Mouse (Mus musculus) embryonic facial prominence, embryonic 13.5 days (tissue): ENCODE measurements around the gene Spaca4. TPM values are rescaled to one million over a fixed set of nuclear protein-coding genes. Genes with fewer than 3 reads are reported as not detected.

Experiments
- ATAC-seq: fragments of 200-750 bp; cut with Nextera tagmentation; 2 replicates; pipeline ENCODE4 v1.8.0; 2017; ENCODE audit warnings: low read depth; ENCODE audit not compliant: insufficient number of reproducible peaks, insufficient read depth, low FRiP score, low TSS enrichment
- H3K27ac ChIP-seq: fragments of 300-500 bp; sonication (generic); 2 replicates; pipeline ENCODE4 v1.5.1; 2015; ENCODE audit warnings: moderate library complexity, mild to moderate bottlenecking, inconsistent platforms
- H3K27me3 ChIP-seq: fragments of 300-500 bp; sonication (generic); 2 replicates; pipeline ENCODE4 v1.6.1; 2015; ENCODE audit warnings: mild to moderate bottlenecking, inconsistent platforms
- H3K36me3 ChIP-seq: fragments of 300-500 bp; sonication (generic); 2 replicates; pipeline ENCODE4 v1.6.1; 2015; ENCODE audit warnings: mild to moderate bottlenecking, inconsistent platforms
- H3K4me1 ChIP-seq: fragments of 300-500 bp; sonication (generic); 2 replicates; pipeline ENCODE4 v1.6.1; 2015; ENCODE audit warnings: inconsistent platforms
- H3K4me2 ChIP-seq: fragments of 300-500 bp; sonication (generic); 2 replicates; pipeline ENCODE4 v1.6.1; 2015; ENCODE audit warnings: moderate library complexity, mild to moderate bottlenecking, inconsistent platforms
- H3K4me3 ChIP-seq: fragments of 300-500 bp; sonication (generic); 2 replicates; pipeline ENCODE4 v1.5.1; 2015; ENCODE audit warnings: mild to moderate bottlenecking, inconsistent platforms
- H3K9ac ChIP-seq: fragments of 300-500 bp; sonication (generic); 2 replicates; pipeline ENCODE4 v1.6.1; 2015; ENCODE audit warnings: mild to moderate bottlenecking, inconsistent platforms
- H3K9me3 ChIP-seq: fragments of 300-500 bp; sonication (generic); 2 replicates; pipeline ENCODE4 v1.6.1; 2016; ENCODE audit warnings: inconsistent platforms
- WGBS: fragments of 180-500 bp; shearing (Covaris S2); methylation state at CpG from one replicate; pipeline ENCODE4 v1.1.7; 2015; ENCODE audit warnings: mixed read lengths; 5-methylcytosine and 5-hydroxymethylcytosine counted together
- polyA plus RNA-seq: library from polyadenylated mRNA; unstranded; fragments of >200 nt; fragmentation: Nextera tagmentation; extraction: Ambion mirVana; gene quantifications from 2 replicates; pipeline ENCODE4 v1.2.1, GENCODE M21; 2015

The Spaca4 gene
- not detected in 2 replicates for polyA plus RNA-seq

DNA sequence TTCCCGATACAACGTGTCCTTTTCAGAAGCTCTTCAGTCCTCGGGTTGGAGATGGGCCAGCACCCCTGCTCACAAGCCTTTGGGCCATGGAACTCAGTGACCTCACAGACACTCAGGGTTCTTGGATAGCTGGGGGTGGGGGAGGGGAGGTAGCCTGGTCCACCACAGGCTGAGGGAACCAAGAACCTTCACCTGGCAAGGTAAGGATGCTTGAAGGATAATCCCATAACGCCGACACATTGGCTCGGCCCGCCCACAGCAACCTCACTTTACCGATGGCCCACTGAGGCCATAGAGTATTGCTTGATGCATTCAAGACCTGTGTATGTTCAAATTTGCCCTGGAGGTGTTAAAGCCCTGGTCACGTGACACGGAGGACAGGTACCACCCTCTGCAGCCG is at the start of gene Spaca4:
Gene Spaca4 (minus strand): TSS at position 101 of the 400 bp plus-strand sequence.
- WGBS: 92% methylated on average over 11 of the region's 11 CpGs
- H3K27ac ChIP-seq: no peak within 1 kb of the TSS
- no peak for ATAC-seq
- peak within 1 kb of the TSS; percentile 49; the same call in 1 of the 2 replicates for H3K9ac ChIP-seq
- H3K4me3 ChIP-seq: no peak within 1 kb of the TSS
- H3K36me3 ChIP-seq: peaks cover 87% of the 10 kb centered on the region
- H3K9me3 ChIP-seq: no peaks in the 10 kb centered on the region
- H3K27me3 ChIP-seq: no peaks in the 10 kb centered on the region
- no peak within 1 kb of the TSS for H3K4me2 ChIP-seq
- peaks cover 6% of the 10 kb centered on the region for H3K4me1 ChIP-seq

DNA sequence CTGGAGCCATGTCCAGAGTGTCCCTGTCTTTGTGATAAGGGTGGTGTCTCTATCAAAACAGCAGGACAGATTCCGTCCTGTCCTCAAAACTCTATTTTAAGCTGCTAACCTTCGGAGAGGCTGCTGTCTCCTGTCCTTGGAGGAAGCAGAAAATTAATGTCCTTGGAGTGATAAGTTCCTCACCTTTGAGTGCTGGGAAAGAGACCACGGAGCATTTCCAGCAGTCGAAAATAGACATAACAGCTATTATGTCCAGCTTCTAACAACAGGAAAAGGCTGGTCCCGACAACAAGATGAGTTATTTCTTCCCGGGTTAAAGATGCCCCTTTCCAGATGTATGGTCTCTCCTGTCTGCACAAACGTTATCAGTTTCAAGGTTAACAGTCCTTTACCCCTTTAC is 49.6 kb upstream of the Spaca4 start:
- 80% methylated on average over 7 of the region's 7 CpGs for WGBS
- Histone ChIP-seq H3K9me3 (no peaks in the 10 kb centered on the region), H3K4me2 (no peak overlapping the region), H3K27ac (no peak overlapping the region), H3K27me3 (peaks cover 14% of the 10 kb centered on the region), H3K9ac (no peak overlapping the region), H3K4me1 (no peaks in the 10 kb centered on the region), H3K4me3 (no peak overlapping the region), H3K36me3 (no peaks in the 10 kb centered on the region)
- no peak for ATAC-seq

DNA sequence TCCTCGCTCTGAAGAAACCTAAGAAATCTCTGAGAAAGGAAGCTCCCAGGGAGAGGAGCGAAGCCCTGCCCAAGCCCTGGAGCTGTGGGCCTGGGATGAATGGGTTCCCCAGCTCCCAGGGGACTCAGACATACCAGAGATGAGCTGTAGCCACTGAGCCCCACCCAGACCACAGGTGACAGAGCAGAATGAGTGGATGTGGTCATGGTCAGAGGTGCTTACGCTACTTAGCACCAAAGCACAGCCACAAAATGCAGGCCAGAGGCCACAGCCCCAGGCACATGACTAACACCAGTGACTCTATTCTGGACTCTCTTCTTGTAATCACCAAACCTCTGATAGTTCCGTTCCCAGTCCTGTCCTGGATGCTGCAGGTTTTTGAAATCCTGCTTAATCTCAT is 45.5 kb upstream of the Spaca4 start:
- Histone ChIP-seq H3K4me3 (no peak overlapping the region), H3K27ac (no peak overlapping the region), H3K36me3 (no peaks in the 10 kb centered on the region), H3K4me2 (no peak overlapping the region), H3K9me3 (no peaks in the 10 kb centered on the region), H3K4me1 (0 out of 2 replicates have a peak, but pooled peaks cover 4% of the 10 kb centered on the region), H3K9ac (no peak overlapping the region), H3K27me3 (no peaks in the 10 kb centered on the region; the same call in 1 of the 2 replicates)
- ATAC-seq: no peak
- 46% methylated on average over 4 of the region's 4 CpGs for WGBS

DNA sequence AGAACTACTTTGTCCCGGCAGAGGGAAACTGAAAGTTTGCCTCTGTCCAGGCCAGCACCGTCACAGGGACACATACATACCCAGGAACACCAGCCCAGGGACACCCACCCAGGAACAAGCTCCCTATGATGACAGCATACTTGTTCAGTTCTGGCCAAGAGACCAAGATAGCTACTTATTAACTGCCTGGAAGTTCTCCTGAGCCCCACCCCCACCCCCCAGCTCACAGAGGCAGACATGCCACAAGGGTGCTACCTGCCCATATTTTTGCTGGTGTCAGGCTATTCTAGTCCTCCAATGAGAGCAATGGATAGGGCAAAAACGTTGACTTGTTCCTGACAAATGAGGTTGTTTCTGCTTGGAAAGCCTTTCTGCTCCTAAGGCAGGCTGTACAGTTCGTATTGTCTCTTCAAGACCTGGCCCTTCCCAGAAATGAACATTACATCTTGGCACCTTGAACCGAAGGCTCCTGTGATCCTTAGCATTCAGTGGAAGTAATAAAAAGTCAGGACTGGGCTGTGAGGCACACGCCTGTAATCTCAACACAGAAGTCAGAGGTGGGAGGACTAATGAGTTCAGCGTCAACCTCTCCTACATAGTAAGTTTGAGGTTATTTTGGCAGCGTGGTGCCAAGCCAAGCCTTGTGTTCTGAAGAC is 44.9 kb upstream of the Spaca4 start:
- no peaks in the 10 kb centered on the region for H3K9me3 ChIP-seq
- H3K9ac ChIP-seq: no peak overlapping the region
- 0 out of 2 replicates have a peak, but pooled peaks cover 4% of the 10 kb centered on the region for H3K4me1 ChIP-seq
- no peak for ATAC-seq
- H3K27me3 ChIP-seq: no peaks in the 10 kb centered on the region; the same call in 1 of the 2 replicates
- no peak overlapping the region for H3K4me2 ChIP-seq
- H3K36me3 ChIP-seq: no peaks in the 10 kb centered on the region
- 68% methylated on average over 8 of the region's 8 CpGs for WGBS
- H3K27ac ChIP-seq: no peak overlapping the region
- no peak overlapping the region for H3K4me3 ChIP-seq

DNA sequence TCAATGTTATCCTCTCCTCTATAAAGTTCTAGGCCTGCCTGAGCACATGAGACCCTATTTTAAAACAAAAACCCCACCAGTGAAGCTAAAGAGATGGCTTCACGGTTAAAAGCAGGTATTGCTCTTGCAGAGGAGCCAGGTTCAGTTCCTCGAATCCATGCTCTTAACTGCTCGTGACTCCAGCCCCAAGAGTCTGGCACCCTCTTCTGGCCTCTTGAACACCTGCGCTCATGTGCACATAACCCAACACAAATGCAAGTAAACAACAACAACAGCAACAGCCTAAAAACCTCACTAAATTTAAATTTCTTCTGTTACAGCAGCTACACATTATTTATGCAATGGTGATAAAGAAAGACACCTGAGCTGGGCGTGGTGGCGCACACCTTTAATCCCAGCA is 41.9 kb upstream of the Spaca4 start:
- ATAC-seq: no peak
- Histone ChIP-seq H3K4me2 (no peak overlapping the region), H3K27me3 (no peaks in the 10 kb centered on the region), H3K9me3 (no peaks in the 10 kb centered on the region), H3K36me3 (no peaks in the 10 kb centered on the region), H3K4me1 (0 out of 2 replicates have a peak, but pooled peaks cover 4% of the 10 kb centered on the region), H3K27ac (no peak overlapping the region), H3K9ac (no peak overlapping the region), H3K4me3 (no peak overlapping the region)
- 92% methylated on average over 6 of the region's 6 CpGs for WGBS

DNA sequence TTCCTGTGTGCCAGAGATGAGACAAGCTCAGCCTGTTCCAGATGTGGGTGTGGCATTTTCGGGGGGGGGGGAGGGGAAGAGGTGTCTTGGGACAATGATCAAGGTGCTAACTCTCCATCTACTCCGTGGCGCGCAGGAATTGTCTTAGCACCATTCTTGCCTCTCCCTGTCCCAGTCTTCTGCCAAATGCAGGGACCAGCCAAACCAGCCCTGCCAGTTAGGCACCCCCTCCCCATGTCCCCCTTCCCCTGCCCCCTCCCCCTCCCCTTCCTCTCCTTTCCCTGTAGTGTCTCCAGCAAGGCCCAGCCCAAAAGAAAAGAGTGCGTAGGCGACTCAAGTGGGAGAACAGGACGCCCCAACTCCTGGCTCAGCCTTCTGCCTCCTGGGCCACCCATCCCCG is 41.2 kb upstream of the Spaca4 start:
- 0 out of 2 replicates have a peak, but pooled peaks have one; percentile 43 for ATAC-seq
- WGBS: 42% methylated on average over 8 of the region's 8 CpGs
- H3K4me2 ChIP-seq: no peak overlapping the region
- no peak overlapping the region for H3K4me3 ChIP-seq
- no peaks in the 10 kb centered on the region for H3K36me3 ChIP-seq
- H3K27me3 ChIP-seq: no peaks in the 10 kb centered on the region
- H3K4me1 ChIP-seq: 0 out of 2 replicates have a peak, but pooled peaks cover 4% of the 10 kb centered on the region
- 0 out of 2 replicates have a peak overlapping the region, but pooled peaks have one; percentile 11 for H3K9ac ChIP-seq
- H3K9me3 ChIP-seq: no peaks in the 10 kb centered on the region
- no peak overlapping the region for H3K27ac ChIP-seq

DNA sequence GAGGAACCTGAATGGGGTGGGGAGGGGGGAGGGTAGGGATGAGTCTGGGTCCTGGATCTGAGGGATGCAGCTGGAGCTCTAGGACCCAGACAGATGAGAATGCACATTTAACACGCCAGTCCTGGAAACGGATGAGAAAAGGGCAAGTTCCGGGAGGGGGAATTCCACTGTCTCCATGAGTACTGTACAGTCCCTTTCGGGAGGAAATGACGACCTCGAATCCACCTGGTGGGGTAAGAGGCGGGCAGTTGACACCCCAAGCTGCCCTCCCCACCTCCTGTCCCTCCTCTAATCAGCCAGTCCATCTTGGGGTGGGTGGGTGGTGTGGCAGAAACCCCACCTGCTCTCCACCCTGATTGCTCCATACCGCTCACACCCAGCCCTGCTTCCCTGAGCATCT is 40.4 kb upstream of the Spaca4 start:
- H3K36me3 ChIP-seq: no peaks in the 10 kb centered on the region
- WGBS: 45% methylated on average over 8 of the region's 8 CpGs
- H3K27ac ChIP-seq: no peak overlapping the region
- H3K27me3 ChIP-seq: no peaks in the 10 kb centered on the region; the same call in 1 of the 2 replicates
- H3K9me3 ChIP-seq: no peaks in the 10 kb centered on the region
- H3K4me1 ChIP-seq: 0 out of 2 replicates have a peak, but pooled peaks cover 4% of the 10 kb centered on the region
- no peak for ATAC-seq
- no peak overlapping the region for H3K4me3 ChIP-seq
- H3K9ac ChIP-seq: no peak overlapping the region
- H3K4me2 ChIP-seq: no peak overlapping the region

DNA sequence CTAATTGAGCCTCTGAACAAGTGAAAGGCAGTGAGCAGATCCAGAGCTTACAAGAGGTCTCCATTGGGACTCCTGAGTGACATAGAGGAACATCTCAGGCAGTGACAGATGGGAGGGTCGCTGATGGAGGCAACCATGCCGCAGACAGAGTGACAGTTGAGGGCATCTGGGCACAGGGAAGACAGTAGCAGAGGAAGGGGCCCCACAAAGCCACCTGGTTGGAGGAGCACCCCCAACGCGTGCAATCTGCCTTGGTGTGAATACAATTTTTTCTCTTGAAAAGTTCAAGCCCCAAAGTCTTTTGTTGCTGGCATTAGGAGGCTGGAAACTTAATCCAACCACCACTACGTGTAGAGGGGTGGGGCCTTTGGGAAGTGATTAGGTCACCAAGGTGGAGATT is 34.5 kb upstream of the Spaca4 start:
- peaks cover 12% of the 10 kb centered on the region for H3K4me1 ChIP-seq
- no peaks in the 10 kb centered on the region for H3K9me3 ChIP-seq
- 62% methylated on average over 5 of the region's 5 CpGs for WGBS
- H3K4me3 ChIP-seq: no peak overlapping the region
- H3K36me3 ChIP-seq: no peaks in the 10 kb centered on the region
- no peak overlapping the region for H3K4me2 ChIP-seq
- ATAC-seq: no peak
- peaks cover 30% of the 10 kb centered on the region for H3K27me3 ChIP-seq
- H3K9ac ChIP-seq: no peak overlapping the region
- no peak overlapping the region for H3K27ac ChIP-seq

DNA sequence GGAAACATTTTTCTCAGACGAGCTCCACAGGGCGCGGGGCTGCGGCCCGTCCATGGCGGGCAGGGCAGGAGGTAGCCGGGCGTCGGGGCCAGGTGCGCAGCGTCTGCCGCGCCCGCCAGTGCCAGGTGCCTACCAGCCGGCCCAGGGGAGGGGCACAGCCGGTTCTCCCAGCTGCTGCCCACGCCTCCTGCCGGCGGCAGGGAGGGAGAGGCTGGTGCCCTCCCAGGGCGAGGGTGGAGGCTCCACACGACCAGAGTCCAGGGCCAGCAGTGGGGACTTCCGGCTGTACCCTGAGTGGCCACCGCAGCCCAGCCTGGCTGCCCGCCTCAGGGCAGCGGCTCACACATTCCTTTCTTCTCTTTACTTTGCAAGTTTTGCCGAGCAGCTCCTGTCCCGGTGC is 33.8 kb upstream of the Spaca4 start:
- Histone ChIP-seq H3K9ac (peak overlapping the region; percentile 57), H3K36me3 (no peaks in the 10 kb centered on the region), H3K4me1 (peaks cover 12% of the 10 kb centered on the region), H3K4me3 (peak overlapping the region; percentile 21), H3K9me3 (no peaks in the 10 kb centered on the region), H3K4me2 (peak overlapping the region; percentile 53), H3K27ac (peak overlapping the region; percentile 7; the same call in 1 of the 2 replicates), H3K27me3 (peaks cover 30% of the 10 kb centered on the region)
- no peak for ATAC-seq
- WGBS: 9% methylated on average over 24 of the region's 27 CpGs

DNA sequence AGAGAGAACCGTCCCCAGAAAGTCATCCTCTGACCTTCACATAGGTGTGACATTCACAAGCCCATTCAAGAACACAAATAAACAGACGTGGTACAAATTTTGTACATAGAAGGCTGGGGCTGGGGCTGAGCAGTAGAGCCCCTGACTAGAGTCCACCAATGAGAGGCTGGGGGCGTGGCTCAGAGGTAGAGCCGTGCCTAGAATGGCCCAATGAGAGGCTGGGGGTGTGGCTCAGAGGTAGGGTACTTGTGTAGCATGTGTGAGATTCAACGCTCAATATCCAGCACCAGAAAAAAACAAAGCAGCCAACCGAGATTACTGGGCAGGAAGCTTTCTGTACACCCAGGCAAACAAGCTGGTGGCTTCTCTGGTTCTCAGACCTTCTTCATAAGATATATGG is 30.1 kb upstream of the Spaca4 start:
- Histone ChIP-seq H3K4me3 (no peak overlapping the region), H3K9me3 (no peaks in the 10 kb centered on the region), H3K4me2 (no peak overlapping the region), H3K4me1 (peaks cover 12% of the 10 kb centered on the region), H3K36me3 (no peaks in the 10 kb centered on the region), H3K9ac (no peak overlapping the region), H3K27me3 (peaks cover 30% of the 10 kb centered on the region), H3K27ac (no peak overlapping the region)
- no peak for ATAC-seq
- WGBS: 55% methylated on average over 6 of the region's 6 CpGs

DNA sequence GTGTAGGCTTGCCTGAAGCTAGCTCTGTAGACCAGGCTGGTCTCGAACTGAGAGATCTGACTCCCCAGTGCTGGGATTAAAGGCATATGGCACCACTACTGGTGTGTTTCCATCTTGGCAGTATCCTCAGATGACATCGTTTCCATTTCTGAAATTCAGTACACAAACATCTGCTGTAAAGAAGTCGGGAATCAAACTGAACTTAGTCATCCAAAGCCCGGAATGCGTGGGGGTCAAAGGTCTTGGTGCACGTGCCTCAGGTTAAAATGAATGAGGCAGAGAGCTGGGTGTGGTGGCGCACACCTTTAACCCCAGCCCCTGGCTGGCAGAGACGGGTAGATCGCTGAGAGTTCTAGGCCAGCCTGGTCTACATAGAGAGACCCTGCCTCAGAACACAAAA is 24.5 kb upstream of the Spaca4 start:
- Histone ChIP-seq H3K27me3 (no peaks in the 10 kb centered on the region), H3K27ac (no peak overlapping the region), H3K9ac (no peak overlapping the region), H3K9me3 (no peaks in the 10 kb centered on the region), H3K36me3 (no peaks in the 10 kb centered on the region), H3K4me2 (no peak overlapping the region), H3K4me3 (no peak overlapping the region), H3K4me1 (0 out of 2 replicates have a peak, but pooled peaks cover 2% of the 10 kb centered on the region)
- 58% methylated on average over 9 of the region's 9 CpGs for WGBS
- no peak for ATAC-seq

DNA sequence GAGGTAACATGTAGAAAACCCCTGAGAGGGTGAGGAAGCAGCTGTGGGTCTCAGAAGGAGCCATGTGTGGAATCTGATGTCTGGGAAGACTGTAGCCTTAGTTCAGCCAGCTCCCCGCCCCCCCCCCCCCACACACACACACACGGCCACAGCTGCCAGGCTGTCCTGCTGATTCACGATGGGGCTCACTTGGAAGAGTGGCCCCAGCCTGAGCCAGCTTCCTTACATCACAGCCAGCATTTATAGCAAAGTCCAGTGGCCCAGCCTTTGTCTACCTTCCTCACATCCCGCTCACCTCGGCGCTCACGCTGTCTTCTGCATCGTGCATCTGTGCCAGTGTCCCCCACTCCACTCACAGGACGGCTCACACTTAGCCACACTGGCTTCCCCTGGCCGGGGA is 23.8 kb upstream of the Spaca4 start:
- 0 out of 2 replicates have a peak, but pooled peaks cover 2% of the 10 kb centered on the region for H3K4me1 ChIP-seq
- H3K27me3 ChIP-seq: no peaks in the 10 kb centered on the region
- H3K9ac ChIP-seq: no peak overlapping the region
- no peaks in the 10 kb centered on the region for H3K36me3 ChIP-seq
- H3K9me3 ChIP-seq: no peaks in the 10 kb centered on the region
- H3K27ac ChIP-seq: no peak overlapping the region
- H3K4me3 ChIP-seq: no peak overlapping the region
- WGBS: 61% methylated on average over 8 of the region's 10 CpGs
- H3K4me2 ChIP-seq: no peak overlapping the region
- no peak for ATAC-seq
